Mouse (Mus musculus): ENCODE results near the gene Pofut2. TPM values are rescaled to one million over a fixed set of nuclear protein-coding genes. Genes with fewer than 3 reads are reported as not detected.

Pofut2 gene
- polyA plus RNA-seq, 1 experiment from 2014 or later: 66.8 TPM

DNA sequence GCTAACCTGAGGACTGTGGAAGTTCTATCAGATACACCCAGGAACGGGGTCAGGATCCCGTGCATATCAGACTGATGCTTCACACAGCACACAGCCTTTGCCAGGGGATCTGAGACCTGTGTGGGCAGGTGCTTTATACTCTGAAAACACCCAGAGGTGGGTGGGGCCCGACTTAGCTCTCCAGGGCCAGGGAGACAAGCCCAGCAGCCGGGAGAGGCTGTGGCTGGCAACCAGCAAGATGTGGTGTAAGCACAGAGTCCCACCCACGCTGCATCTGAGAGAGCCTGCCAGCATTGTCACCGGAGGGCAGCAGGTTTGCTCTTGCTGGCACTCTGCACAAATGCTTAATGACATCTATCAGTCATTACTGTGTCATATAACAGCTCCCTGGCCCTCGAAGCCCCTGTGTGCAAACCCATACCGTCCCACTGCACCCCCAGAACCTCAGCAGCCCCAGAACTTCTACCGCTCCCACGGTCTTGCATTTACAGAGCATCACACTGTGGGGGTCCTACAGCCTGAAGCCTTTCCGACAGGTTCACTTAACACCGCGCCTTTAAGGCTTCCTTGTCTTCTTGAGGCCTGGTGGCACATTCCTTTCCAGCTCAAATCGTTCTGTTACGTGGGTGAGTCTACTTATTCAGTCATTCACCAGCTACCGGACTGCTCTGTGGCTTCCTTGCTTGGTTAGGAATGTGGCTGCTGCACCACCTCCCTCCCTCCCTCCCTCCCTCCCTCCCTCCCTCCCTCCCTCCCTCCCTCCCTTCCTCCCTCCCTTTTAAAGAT is 21.0 kb upstream of the Pofut2 start:
- WGBS: 73% methylated on average over 16 of the region's 16 CpGs
- no peaks in the 10 kb centered on the region for H3K27me3 ChIP-seq (replicated peaks; ENCODE audit: control insufficient read depth, insufficient read depth, low read length)
- no peaks in the 10 kb centered on the region for H3K9me3 ChIP-seq (ENCODE audit: control insufficient read depth, low read length)
- H3K9ac ChIP-seq (ENCODE audit: low read depth, low read length): no peak overlapping the region
- H3K27ac ChIP-seq (ENCODE audit: low read depth, low read length): no peak overlapping the region
- peaks cover 22% of the 10 kb centered on the region for H3K4me1 ChIP-seq (replicated peaks; ENCODE audit: control insufficient read depth, insufficient read depth, low read length)
- no peaks in the 10 kb centered on the region for H3K36me3 ChIP-seq (ENCODE audit: control insufficient read depth, insufficient read depth, low read length)
- no peak overlapping the region for H3K4me3 ChIP-seq (ENCODE audit: low read depth, low read length)
- no peak for DNase-seq (ENCODE audit: low spot score)
- H3K4me2 ChIP-seq: no peak overlapping the region
- no peak for ATAC-seq (replicated peaks; ENCODE audit: low FRiP score)

DNA sequence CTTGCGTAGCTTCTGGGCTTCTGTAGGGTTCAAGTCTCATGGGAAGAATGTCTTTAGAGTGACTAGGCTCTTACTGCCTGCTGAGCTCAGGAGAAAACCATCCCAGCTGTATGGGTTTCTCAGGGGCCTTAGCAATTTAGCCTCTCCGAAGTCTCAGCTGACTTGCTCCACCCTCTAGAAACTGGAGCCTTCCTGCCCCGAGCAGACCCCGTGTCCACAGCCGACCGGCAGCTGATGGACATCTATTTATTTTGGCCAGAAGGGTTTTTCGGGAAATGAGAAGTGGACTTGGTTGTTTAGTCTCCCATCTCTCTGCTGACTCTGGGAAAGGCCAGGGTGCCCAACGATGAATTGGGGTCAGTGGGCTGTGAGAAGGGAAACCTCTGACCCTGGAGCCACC is 18.3 kb upstream of the Pofut2 start:
- no peak overlapping the region for H3K4me2 ChIP-seq
- H3K4me1 ChIP-seq (replicated peaks; ENCODE audit: control insufficient read depth, insufficient read depth, low read length): peaks cover 8% of the 10 kb centered on the region
- DNase-seq (ENCODE audit: low spot score): no peak
- H3K27ac ChIP-seq (ENCODE audit: low read depth, low read length): no peak overlapping the region
- ATAC-seq (replicated peaks; ENCODE audit: low FRiP score): no peak
- no peaks in the 10 kb centered on the region for H3K9me3 ChIP-seq (ENCODE audit: control insufficient read depth, low read length)
- no peak overlapping the region for H3K4me3 ChIP-seq (ENCODE audit: low read depth, low read length)
- H3K36me3 ChIP-seq (ENCODE audit: control insufficient read depth, insufficient read depth, low read length): no peaks in the 10 kb centered on the region
- H3K9ac ChIP-seq (ENCODE audit: low read depth, low read length): no peak overlapping the region
- 83% methylated on average over 8 of the region's 8 CpGs for WGBS
- no peaks in the 10 kb centered on the region for H3K27me3 ChIP-seq (replicated peaks; ENCODE audit: control insufficient read depth, insufficient read depth, low read length)

DNA sequence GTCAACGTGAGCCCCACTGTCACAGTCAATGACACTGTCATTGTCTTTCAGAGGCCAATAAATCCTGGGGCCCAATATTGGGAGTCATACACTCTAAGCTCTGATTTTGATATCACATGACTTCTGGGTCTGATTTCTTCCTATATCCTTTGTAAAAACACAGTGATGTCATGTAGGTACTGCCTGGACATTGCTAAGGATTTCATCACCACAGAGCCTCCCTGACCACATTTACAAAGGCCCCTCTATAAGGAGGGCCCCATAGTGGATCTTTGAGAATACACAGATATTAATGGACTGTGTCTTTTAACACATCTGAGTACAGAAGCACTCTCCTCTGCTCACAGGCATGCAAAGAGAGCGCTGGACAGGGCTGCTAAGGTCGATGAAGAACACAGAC is 16.6 kb upstream of the Pofut2 start:
- Histone ChIP-seq H3K4me1 (replicated peaks; ENCODE audit: control insufficient read depth, insufficient read depth, low read length) (peaks cover 8% of the 10 kb centered on the region), H3K27me3 (replicated peaks; ENCODE audit: control insufficient read depth, insufficient read depth, low read length) (no peaks in the 10 kb centered on the region), H3K27ac (ENCODE audit: low read depth, low read length) (0 out of 2 replicates have a peak overlapping the region, but pooled peaks have one; percentile 32), H3K9me3 (ENCODE audit: control insufficient read depth, low read length) (no peaks in the 10 kb centered on the region), H3K4me3 (ENCODE audit: low read depth, low read length) (no peak overlapping the region), H3K9ac (ENCODE audit: low read depth, low read length) (no peak overlapping the region), H3K36me3 (ENCODE audit: control insufficient read depth, insufficient read depth, low read length) (no peaks in the 10 kb centered on the region), H3K4me2 (no peak overlapping the region)
- 82% methylated on average over 3 of the region's 3 CpGs for WGBS
- ATAC-seq (replicated peaks; ENCODE audit: low FRiP score) (no peak), DNase-seq (ENCODE audit: low spot score) (no peak)

DNA sequence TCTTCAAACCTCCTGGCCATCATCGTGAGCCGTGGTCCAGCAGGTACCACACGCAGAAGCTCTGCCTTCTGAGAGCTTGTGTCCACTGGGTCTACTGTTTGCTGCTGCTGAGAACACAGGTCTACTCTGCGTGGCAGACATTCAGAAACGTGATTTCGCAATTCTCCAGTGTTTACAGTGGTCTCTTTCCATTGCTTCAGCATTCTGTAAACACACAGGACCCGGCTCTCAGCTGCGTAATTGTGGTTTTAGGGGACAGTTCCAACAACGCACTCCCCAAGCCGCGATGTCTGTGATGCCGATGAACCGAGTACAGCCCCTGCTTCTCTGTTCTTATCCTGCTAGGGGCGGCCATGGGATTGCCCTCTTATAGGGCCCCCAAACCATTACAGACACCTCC is 16.1 kb upstream of the Pofut2 start:
- DNase-seq (ENCODE audit: low spot score) (no peak), ATAC-seq (replicated peaks; ENCODE audit: low FRiP score) (no peak)
- no peak overlapping the region for H3K4me3 ChIP-seq (ENCODE audit: low read depth, low read length)
- no peaks in the 10 kb centered on the region for H3K36me3 ChIP-seq (ENCODE audit: control insufficient read depth, insufficient read depth, low read length)
- H3K27ac ChIP-seq (ENCODE audit: low read depth, low read length): no peak overlapping the region
- 0 out of 2 replicates have a peak overlapping the region, but pooled peaks have one; percentile 30 for H3K9ac ChIP-seq (ENCODE audit: low read depth, low read length)
- peak overlapping the region; percentile 7; the same call in 1 of the 2 replicates for H3K4me2 ChIP-seq
- peaks cover 8% of the 10 kb centered on the region for H3K4me1 ChIP-seq (replicated peaks; ENCODE audit: control insufficient read depth, insufficient read depth, low read length)
- 70% methylated on average over 14 of the region's 14 CpGs for WGBS
- H3K27me3 ChIP-seq (replicated peaks; ENCODE audit: control insufficient read depth, insufficient read depth, low read length): no peaks in the 10 kb centered on the region
- no peaks in the 10 kb centered on the region for H3K9me3 ChIP-seq (ENCODE audit: control insufficient read depth, low read length)

DNA sequence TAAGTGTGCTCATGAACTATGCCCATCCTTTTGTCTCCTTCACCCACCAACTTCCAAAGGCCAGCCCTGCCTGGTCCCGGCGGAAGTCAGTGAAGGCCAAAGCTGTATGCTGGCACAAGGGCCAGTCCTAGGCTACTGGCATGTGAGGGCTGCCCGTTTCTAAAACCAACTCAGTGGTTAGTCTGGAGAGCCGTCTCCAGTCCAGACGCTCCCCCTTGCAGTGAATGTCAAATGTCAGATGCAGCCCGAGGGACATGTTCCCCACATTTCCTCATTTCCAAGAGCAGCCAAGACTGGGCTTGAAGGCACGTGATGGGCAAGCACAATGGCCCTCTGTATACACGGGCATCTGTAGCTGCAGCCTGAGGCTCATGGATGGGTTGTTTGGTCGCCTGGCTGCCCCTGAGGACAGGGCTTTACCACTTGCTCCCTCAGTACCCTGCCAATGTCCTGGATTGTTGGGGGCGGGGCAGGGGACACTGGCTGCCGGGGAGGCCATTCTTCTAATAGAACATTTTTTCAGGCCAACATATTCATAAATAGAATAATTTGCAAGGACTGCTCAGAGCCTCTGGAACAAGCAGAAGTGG is 15.4 kb upstream of the Pofut2 start:
- Histone ChIP-seq H3K4me3 (ENCODE audit: low read depth, low read length) (no peak overlapping the region), H3K9me3 (ENCODE audit: control insufficient read depth, low read length) (no peaks in the 10 kb centered on the region), H3K27ac (ENCODE audit: low read depth, low read length) (no peak overlapping the region), H3K9ac (ENCODE audit: low read depth, low read length) (no peak overlapping the region), H3K4me2 (no peak overlapping the region), H3K36me3 (ENCODE audit: control insufficient read depth, insufficient read depth, low read length) (no peaks in the 10 kb centered on the region), H3K4me1 (replicated peaks; ENCODE audit: control insufficient read depth, insufficient read depth, low read length) (peaks cover 8% of the 10 kb centered on the region), H3K27me3 (replicated peaks; ENCODE audit: control insufficient read depth, insufficient read depth, low read length) (no peaks in the 10 kb centered on the region)
- 75% methylated on average over 11 of the region's 11 CpGs for WGBS
- ATAC-seq (replicated peaks; ENCODE audit: low FRiP score) (no peak), DNase-seq (ENCODE audit: low spot score) (no peak)

DNA sequence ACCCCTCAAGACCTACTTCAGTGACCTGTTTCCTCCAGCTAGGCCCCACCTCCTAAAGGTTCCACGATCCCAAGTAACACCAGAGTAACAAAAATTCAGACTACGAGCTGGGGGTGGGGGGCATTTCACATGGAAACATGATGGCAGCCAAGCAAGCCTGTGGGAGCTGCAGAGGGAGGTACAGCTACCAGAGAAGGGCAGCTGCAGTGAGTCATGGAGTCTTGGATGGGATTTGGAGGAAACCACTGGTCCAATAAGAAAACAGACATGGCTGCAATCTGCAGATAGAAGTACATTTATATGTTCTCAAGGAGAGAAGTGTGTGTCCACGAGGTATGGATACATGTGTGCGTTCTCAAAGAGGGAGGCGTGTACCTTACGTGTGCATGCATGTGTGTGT is 14.2 kb upstream of the Pofut2 start:
- no peak for DNase-seq (ENCODE audit: low spot score)
- Histone ChIP-seq H3K9me3 (ENCODE audit: control insufficient read depth, low read length) (no peaks in the 10 kb centered on the region), H3K4me3 (ENCODE audit: low read depth, low read length) (no peak overlapping the region), H3K4me1 (replicated peaks; ENCODE audit: control insufficient read depth, insufficient read depth, low read length) (peaks cover 8% of the 10 kb centered on the region), H3K9ac (ENCODE audit: low read depth, low read length) (no peak overlapping the region), H3K27me3 (replicated peaks; ENCODE audit: control insufficient read depth, insufficient read depth, low read length) (no peaks in the 10 kb centered on the region), H3K4me2 (no peak overlapping the region), H3K27ac (ENCODE audit: low read depth, low read length) (no peak overlapping the region), H3K36me3 (ENCODE audit: control insufficient read depth, insufficient read depth, low read length) (no peaks in the 10 kb centered on the region)
- ATAC-seq (replicated peaks; ENCODE audit: low FRiP score): no peak
- 80% methylated on average over 6 of the region's 6 CpGs for WGBS

DNA sequence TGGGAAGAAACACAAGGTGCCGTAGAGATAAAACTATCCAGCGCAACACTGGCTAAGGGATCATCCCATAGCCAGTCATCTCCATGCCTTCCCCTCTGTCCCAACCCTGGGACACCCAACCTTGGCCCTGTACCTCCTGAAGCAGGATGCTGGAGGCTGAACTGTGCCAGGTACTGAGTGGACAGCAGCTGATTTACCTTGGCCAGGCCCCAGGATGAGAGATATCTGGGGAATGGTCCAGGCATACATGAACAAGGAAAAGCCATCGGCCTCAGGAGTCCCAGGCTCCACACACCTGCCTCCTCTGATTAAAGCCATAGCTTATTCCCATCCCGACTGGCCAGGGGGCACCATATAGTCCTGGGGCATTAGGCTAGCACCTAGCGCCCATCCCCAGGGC is 12.0 kb upstream of the Pofut2 start:
- H3K4me2 ChIP-seq: no peak overlapping the region
- H3K9me3 ChIP-seq (ENCODE audit: control insufficient read depth, low read length): no peaks in the 10 kb centered on the region
- H3K27ac ChIP-seq (ENCODE audit: low read depth, low read length): no peak overlapping the region
- H3K9ac ChIP-seq (ENCODE audit: low read depth, low read length): no peak overlapping the region
- no peaks in the 10 kb centered on the region for H3K36me3 ChIP-seq (ENCODE audit: control insufficient read depth, insufficient read depth, low read length)
- DNase-seq (ENCODE audit: low spot score) (no peak), ATAC-seq (replicated peaks; ENCODE audit: low FRiP score) (no peak)
- no peaks in the 10 kb centered on the region for H3K27me3 ChIP-seq (replicated peaks; ENCODE audit: control insufficient read depth, insufficient read depth, low read length)
- H3K4me3 ChIP-seq (ENCODE audit: low read depth, low read length): no peak overlapping the region
- H3K4me1 ChIP-seq (replicated peaks; ENCODE audit: control insufficient read depth, insufficient read depth, low read length): peaks cover 21% of the 10 kb centered on the region
- WGBS: 80% methylated on average over 5 of the region's 5 CpGs

DNA sequence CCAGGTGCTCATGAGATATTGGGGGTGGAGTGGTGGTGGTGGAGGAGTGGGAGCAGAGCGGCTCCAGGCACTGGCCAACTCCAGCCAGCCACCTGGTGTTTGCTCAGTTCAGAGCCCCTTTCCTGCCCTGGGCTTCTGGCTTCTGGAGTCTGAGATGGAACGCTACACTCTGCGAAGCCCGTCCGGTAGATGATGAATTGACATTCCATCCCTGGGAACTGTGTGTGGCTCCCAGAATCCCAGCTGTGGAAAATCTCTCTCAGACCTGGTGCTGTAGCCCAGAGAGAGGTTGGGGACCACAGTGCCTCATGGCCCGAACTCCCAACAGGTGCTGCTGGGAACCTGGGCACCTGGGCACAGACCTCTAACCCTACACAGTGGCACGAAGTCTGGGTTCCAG is 11.3 kb upstream of the Pofut2 start:
- no peak overlapping the region for H3K4me3 ChIP-seq (ENCODE audit: low read depth, low read length)
- H3K4me2 ChIP-seq: no peak overlapping the region
- WGBS: 59% methylated on average over 7 of the region's 7 CpGs
- no peaks in the 10 kb centered on the region for H3K9me3 ChIP-seq (ENCODE audit: control insufficient read depth, low read length)
- DNase-seq (ENCODE audit: low spot score) (no peak), ATAC-seq (replicated peaks; ENCODE audit: low FRiP score) (no peak)
- no peak overlapping the region; the same call in 1 of the 2 replicates for H3K27ac ChIP-seq (ENCODE audit: low read depth, low read length)
- no peaks in the 10 kb centered on the region for H3K36me3 ChIP-seq (ENCODE audit: control insufficient read depth, insufficient read depth, low read length)
- H3K9ac ChIP-seq (ENCODE audit: low read depth, low read length): no peak overlapping the region
- no peaks in the 10 kb centered on the region for H3K27me3 ChIP-seq (replicated peaks; ENCODE audit: control insufficient read depth, insufficient read depth, low read length)
- H3K4me1 ChIP-seq (replicated peaks; ENCODE audit: control insufficient read depth, insufficient read depth, low read length): peaks cover 24% of the 10 kb centered on the region

Data from liver, embryonic 11.5 days (tissue).